Mouse (Mus musculus) brown adipose tissue, adult 24 weeks (tissue): ENCODE results near the gene Folr2. TPM values are rescaled to one million over a fixed set of nuclear protein-coding genes. Genes with fewer than 3 reads are reported as not detected.
A peak's percentile ranks its signal among the peaks of the same experiment; 100 is the strongest.

Source experiments
- H3K27ac ChIP-seq: fragments of 200-500 bp; replicated peaks from 2 replicates; pipeline ENCODE4 v1.5.1; 2012; ENCODE audit warnings: low read depth, mild to moderate bottlenecking, low read length
- H3K4me1 ChIP-seq: fragments of 200-500 bp; 2 replicates; pipeline ENCODE4 v1.6.1; 2012; ENCODE audit warnings: low read length, mixed read lengths; ENCODE audit not compliant: control insufficient read depth, insufficient read depth, insufficient read length
- H3K4me3 ChIP-seq: fragments of 200-500 bp; 2 replicates; pipeline ENCODE4 v1.5.1; 2012; ENCODE audit warnings: low read depth, mild to moderate bottlenecking, low read length, moderate library complexity; ENCODE audit not compliant: insufficient read depth
- polyA plus RNA-seq: library from polyadenylated mRNA; stranded (reverse); fragments of >200 nt; gene quantifications from 2 replicates; pipeline ENCODE4 v1.2.4, GENCODE M21; 2012; ENCODE audit not compliant: missing spikeins, insufficient read depth, insufficient read length

Folr2 gene
- 16.1 and 22.7 TPM in 2 replicates for polyA plus RNA-seq

DNA sequence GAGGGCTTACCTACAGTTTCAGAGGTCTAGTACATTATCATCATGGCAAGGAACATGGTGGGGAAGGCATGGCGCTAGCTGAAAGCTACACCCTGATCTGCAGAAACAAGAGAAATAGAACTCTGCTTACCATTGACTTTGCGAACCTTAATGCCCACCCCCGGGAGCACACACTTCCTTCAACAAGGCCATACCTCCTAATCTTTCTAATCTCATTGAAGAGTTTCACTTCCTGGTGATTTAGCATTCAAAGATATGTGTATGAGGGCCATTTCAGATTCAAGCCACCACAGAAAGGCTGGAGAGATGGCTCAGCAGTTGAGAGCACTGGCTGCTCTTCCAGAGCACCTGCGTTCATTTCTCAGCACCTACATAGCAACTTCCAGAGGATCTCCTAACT is at the start of gene Folr2:
Gene Folr2, minus strand, starts transcription at position 101 of the 400 bp plus-strand sequence.
- no peak within 1 kb of the TSS for H3K27ac ChIP-seq
- no peak within 1 kb of the TSS for H3K4me3 ChIP-seq
- no peaks in the 10 kb centered on the region for H3K4me1 ChIP-seq

DNA sequence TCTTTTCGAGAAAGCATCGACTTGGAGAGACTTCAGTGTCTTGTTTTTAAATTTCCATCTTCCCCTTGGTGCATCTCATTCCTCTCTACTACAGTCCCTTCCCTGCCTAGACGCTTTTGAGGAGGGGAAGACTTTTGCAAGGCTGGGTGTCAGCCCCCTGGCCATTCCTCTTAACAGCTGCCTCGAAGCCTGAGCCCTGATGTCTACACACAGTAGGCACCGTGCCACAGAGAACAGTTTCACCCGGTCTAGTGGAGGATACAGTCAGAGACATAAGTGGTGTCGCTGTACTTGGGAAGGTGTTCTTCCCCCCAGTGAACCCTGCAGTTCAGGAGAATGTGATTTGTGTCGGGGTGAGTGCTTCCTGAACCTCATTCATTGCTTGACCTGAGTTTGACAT is 49.7 kb upstream of the Folr2 start:
- H3K27ac ChIP-seq = peak overlapping the region; percentile 97
- peak overlapping the region; percentile 86 for H3K4me3 ChIP-seq
- H3K4me1 ChIP-seq = peaks cover 20% of the 10 kb centered on the region

DNA sequence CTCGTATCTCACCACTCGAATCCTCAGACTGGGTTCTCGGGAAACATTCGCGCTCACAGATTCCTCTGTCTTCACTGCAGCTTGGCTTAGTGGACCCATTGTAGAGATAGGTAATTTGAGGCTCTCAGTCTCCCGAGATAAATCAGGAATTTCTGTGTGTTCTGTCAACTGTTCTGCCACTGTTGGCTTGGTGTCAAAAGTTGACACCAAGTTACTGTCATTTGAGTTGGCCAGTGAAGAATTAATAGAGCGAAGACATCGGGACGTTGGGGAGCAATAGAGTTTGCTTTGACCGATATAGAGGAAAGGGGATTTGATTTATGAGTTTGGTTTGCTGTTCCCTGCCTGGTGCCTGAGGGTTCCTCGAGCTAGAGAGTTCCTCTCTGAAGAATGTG is 49.3 kb upstream of the Folr2 start, which contains the start of gene Tomt:
Gene Tomt, minus strand, starts transcription at position 73 of the 395 bp plus-strand sequence.
- Histone ChIP-seq H3K4me3 (peak within 1 kb of the TSS; percentile 86), H3K4me1 (peaks cover 20% of the 10 kb centered on the region), H3K27ac (peak within 1 kb of the TSS; percentile 97)

DNA sequence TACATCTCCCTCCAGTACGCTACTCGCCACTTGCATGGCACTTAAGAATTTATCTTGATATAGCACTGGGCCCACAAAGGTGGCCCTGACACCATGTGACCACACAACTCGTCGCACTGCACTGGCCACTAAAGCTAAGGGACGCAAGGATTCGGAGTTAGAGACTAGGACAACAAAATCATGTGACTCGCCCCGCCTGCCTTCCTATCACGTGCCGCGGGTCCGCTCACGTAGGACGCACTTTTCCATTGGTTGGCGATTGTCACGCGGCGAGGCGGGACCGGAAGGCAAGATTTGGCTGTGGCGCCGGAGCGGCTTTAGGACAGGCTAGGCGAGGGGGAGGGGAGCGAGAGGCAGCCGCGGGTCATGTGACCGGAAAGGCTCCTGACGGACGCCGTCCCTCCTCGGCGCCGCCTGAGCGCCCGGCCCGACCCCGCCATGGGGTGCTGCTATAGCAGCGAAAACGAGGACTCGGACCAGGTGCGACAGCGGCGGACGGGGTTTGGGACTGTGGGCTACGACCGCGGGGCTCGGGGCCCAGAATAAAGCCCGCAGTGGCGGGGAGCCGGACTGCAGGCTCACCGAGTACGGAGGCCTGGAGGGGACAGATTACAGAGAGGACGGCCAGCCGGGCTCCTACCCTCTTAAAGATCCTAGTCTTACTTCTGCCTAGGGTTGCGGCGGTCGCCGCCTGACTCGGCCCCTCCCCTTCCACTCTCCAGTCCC is 48.7 kb upstream of the Folr2 start, which contains the start of gene Lamtor1:
Gene Lamtor1, plus strand, starts transcription at position 344 of the 726 bp plus-strand sequence.
- peak within 1 kb of the TSS; percentile 97 for H3K27ac ChIP-seq
- peaks cover 20% of the 10 kb centered on the region for H3K4me1 ChIP-seq
- peak within 1 kb of the TSS; percentile 86 for H3K4me3 ChIP-seq

DNA sequence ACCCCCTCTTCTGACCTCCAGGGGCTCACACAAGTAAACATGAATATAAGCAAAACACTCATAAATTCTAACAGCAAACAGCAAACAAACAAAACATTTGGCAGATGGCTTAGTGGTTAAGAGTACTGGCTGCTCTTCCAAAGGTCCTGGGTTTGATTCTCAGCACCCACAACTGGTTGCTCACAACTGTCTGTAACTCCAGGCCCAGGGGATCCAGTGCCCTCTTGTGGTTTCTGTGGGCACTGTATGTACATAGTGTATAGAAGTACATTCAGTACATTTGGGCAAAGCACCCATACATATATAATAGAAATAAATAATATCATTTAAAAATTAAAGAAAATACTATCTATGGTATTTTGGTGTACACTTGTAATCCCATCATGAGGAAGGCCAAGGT is 45.9 kb upstream of the Folr2 start:
- no peak overlapping the region for H3K27ac ChIP-seq
- H3K4me3 ChIP-seq = no peak overlapping the region

DNA sequence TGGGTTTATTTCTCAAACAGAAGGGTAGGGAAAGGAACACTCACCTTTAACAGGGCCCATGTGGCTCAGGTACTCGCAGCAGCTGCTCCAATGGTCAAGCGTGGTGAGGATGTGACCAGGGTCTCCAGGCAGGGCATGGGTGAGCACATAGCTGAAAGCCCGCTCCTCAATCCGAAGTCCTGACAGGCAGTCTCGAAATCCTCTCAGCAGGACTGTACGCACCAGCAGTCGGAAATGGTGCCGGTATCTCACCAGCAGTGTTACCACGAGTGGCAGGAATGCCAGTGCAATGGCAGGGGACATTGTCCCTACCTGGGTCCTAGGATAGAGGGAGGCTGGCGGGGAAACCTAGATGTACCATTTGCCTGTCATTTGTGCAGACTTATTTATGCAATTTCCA is 45.0 kb upstream of the Folr2 start:
- no peak overlapping the region for H3K27ac ChIP-seq
- no peak overlapping the region for H3K4me3 ChIP-seq
- H3K4me1 ChIP-seq = peaks cover 7% of the 10 kb centered on the region; the same call in 1 of the 2 replicates

More for the DNA sequence above, 45.9 kb upstream of the Folr2 start:
- peaks cover 3% of the 10 kb centered on the region; the same call in 1 of the 2 replicates for H3K4me1 ChIP-seq

DNA sequence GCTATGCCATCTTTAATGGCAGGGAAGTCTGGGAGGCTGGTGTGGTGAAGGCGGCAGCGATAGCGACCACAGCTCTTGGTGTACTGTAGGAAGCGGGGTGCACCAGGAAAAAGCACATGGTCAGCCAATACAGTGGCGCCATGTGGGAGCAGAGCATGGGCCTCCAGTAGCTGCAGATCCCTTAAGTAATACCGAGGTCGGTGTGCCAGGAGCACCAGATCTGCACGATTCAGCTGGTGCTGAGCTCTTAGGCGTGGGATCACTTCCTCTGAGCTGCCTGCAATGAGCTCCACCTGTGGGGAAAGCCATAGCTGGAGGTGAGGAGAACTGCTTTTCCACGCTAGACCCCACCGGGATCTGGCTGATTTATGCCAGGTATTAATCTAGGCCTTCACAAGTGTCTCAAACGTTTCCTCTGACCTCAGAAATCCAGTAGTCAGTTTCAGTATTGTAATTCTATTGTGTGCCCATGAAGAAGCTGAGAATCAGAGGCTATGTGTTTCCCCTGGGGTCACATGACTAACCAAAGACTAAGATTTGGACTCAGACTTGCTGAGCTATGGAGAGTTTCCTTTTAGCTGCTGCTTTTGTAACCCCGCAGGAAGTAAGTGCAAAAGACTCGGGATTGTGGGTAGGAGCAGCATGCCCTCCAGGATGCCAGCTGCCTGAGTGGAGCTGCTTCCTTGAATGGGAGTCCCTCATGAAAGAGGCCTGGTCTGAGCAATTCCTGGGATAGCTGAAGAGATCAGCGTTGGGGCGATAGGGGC is 43.5 kb upstream of the Folr2 start:
- Histone ChIP-seq H3K27ac (0 out of 2 replicates have a peak overlapping the region, but pooled peaks have one; percentile 26), H3K4me3 (no peak overlapping the region), H3K4me1 (peaks cover 4% of the 10 kb centered on the region; the same call in 1 of the 2 replicates)

DNA sequence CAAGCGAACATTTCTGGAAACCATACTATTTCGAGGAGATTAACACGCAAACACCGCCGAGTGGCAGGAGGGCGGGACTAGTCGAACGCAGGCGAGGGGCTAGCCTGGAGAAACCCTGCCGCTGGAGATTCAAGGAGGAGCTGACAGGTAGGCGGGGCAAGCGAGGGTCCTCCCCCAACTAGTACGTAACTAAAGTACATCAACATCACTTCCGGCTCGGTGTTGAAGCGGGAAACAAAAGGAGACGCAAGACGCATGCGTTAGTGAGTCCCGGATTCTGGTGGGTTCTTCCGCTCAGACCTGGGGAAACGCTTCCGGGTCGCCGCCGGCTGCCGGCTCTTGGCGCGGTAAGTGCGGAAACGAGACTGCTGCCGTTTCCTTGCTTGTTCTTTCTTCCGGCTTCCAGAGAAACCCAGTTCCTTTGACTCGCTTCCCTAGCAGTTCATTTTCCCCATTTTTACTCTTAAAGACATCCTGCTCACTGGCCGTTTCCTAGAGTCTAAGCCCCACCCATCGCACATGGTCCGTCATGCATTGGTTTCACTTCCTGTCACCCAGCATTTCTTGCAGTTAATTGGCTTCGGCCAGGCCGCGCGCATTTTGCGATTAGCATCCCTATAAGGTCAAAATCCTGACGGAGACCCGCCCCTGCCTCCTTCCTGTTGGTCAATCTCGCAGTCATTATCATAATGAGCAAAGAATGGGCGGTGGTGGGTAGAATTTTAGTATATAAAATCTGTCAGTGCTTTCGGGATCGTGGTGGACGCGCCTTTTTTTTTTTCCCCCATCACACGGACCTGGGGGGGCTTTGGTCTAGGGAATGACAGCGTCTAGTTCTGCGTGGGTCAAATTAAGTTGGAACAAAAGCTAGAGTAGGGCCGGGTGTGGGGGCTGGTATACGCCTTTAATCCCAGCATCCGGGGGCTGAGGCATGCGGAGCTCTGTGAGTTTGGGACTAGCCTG is 39.4 kb upstream of the Folr2 start:
- peak overlapping the region; percentile 80 for H3K4me3 ChIP-seq
- peak overlapping the region; percentile 97 for H3K27ac ChIP-seq
- peaks cover 4% of the 10 kb centered on the region; the same call in 1 of the 2 replicates for H3K4me1 ChIP-seq

DNA sequence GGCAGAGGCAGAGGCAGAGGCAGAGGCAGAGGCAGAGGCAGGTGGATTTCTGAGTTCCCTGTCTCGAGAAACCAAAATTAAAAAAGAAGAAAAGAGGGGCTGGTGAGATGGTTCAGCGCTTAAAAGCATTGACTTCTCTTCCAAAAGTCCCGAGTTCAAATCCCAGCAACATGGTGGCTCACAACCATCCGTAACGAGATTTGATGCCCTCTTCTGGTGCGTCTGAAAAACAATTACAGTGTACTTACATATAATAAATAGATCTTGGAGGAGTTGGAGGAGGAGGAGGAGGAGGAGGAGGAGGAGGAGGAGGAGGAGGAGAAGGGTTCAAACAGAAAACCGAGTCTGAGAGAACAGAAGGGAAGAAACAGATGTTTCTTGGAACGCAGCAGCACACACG is 38.7 kb upstream of the Folr2 start:
- Histone ChIP-seq H3K4me1 (peaks cover 4% of the 10 kb centered on the region; the same call in 1 of the 2 replicates), H3K4me3 (peak overlapping the region; percentile 80), H3K27ac (peak overlapping the region; percentile 83)

DNA sequence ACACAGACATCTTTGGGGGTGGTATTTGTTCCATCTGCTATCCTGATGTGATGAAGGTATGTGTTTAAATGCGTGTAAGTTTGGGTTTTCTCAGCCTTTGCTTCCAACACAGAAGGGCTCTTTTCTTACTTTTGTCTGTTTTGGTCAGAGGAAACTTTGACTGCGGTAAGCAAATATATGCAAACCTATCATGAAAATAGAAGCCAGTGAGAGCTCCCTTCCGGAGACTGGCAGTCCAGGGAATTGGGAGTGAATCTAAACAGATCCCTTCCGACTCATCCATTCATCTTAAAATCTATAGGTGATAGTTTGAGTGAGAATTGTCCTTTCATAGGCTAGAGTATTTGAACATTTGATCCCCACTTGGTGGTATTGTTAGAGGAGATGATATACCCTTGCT is 31.5 kb upstream of the Folr2 start:
- no peak overlapping the region for H3K4me3 ChIP-seq
- no peaks in the 10 kb centered on the region for H3K4me1 ChIP-seq
- H3K27ac ChIP-seq = no peak overlapping the region

DNA sequence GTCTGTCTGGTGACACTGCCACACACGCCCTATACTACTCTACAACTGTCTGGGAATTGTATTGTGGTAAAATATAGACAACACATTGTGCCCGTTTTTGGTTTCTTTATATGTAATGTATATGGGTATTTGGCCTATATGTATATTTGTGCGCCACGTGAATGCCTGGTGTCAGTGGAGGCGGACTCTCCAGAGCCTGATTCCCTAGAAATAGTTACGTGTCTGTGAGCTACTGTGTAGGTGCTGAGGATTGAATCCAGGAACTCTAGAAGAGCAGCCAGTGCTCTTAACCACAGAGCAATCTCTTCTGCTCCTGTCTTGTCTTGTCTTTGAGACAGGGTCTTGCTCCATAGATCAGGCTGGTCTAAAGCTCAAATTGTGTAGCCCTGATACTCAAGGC is 29.3 kb upstream of the Folr2 start:
- H3K4me3 ChIP-seq = no peak overlapping the region
- H3K27ac ChIP-seq = no peak overlapping the region
- H3K4me1 ChIP-seq = peaks cover 14% of the 10 kb centered on the region; the same call in 1 of the 2 replicates

DNA sequence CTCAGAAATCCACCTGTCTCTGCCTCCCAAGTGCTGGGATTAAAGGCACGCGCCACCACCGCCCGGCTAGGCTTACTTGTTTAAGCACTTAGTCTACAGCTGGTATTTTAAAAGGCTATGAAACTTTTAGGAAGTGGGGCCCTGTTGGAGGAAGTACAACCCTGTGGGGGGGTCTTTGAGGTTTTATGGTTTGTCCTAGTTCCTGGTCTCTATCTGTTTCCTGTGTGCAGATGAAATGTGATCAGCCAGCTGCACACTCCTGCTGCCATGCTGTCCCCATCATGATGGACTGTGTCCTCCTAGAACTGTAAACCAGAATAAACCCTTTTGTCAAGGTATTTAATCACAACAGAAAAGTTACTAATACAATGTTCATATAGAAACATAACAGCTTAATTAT is 27.2 kb upstream of the Folr2 start:
- peaks cover 14% of the 10 kb centered on the region; the same call in 1 of the 2 replicates for H3K4me1 ChIP-seq
- H3K27ac ChIP-seq = no peak overlapping the region
- H3K4me3 ChIP-seq = no peak overlapping the region

DNA sequence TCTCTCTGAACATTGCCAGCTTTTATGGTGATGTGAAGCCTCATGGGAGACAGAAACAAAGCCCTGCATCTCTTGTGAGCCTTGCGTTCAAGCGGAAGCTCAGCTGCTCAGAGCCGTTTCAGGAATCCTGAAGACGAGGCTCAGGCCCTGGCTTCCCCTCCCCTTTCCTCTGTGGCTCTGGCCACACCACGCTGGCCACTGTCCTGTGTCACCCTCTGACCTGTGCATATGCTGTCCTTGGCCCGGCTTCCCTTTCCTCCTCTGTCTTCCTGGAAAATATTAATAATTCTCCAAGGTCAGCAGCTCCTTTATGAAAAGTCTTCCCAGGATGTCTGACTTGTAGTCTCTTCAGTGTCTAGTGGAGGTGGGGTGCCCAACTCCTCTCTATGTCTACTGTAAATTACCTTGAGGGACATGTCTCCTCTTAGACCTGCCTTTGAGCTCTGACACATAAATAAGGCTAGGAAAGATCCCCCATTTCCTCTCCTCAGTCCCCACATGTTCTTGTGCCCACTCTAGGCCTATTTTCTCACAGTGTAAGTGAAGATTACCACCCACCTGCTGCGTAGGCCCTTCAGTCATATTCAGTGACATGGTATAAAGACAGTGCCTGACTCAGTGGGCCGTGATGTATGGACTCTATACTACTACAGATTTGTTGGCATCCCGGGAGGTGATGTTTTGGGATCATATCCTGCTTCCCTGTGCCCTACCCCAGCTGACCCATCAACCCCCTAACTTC is 25.6 kb upstream of the Folr2 start:
- Histone ChIP-seq H3K4me3 (no peak overlapping the region), H3K4me1 (peaks cover 14% of the 10 kb centered on the region; the same call in 1 of the 2 replicates), H3K27ac (peak overlapping the region; percentile 53)

DNA sequence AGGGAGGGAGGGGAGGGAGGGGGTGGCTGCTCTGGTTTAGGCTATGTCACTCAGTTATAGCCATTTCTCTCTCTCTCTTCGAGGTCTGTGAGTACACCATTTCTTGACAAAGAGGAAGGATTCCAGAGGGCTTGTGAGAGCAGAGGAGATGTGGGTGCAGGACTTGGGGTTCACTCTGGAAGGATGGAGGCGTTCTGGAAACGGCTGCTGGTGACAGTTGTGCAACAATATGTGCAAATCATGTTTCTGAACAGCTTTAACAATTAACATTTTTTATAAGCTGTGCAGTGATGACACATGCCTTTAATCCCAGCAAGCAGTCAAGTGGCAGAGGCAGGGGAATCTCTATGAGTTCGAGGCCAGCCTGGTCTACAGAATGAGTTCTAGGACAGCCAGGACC is 23.9 kb upstream of the Folr2 start:
- H3K4me3 ChIP-seq = no peak overlapping the region
- no peak overlapping the region for H3K27ac ChIP-seq
- peaks cover 14% of the 10 kb centered on the region; the same call in 1 of the 2 replicates for H3K4me1 ChIP-seq
